Mouse (Mus musculus) right cerebral cortex, adult 2 months (tissue): ENCODE data around the gene Pls1.
A peak's percentile ranks its signal among the peaks of the same experiment; 100 is the strongest.

ENCODE experiments used
- DNase-seq, 2 experiments: peaks; one replicate each; pipeline ENCODE4 v3.0.0; 2021 to 2022; ENCODE audit warnings: low spot score in 2 of 2

Pls1 gene

DNA sequence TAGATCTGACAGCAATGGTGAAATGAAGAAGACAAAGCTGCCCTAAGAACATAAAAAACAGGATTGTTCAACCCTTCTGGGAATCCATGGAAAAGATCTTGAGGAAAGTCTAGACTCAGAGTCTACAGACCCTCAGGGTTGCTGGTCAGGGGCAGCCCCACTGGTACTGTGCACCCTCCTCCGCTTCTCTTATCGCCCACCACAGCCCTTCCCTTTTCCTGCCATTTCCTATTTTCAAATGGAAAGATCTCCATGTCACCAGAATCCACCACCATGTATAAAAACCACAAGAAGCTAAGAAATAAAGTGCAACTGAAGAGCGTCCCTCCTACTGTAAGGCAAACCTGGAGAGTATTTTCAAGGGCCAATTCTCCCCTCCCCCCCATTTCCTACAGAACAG is 41.3 kb downstream of the Pls1 start:
- no peak for DNase-seq

DNA sequence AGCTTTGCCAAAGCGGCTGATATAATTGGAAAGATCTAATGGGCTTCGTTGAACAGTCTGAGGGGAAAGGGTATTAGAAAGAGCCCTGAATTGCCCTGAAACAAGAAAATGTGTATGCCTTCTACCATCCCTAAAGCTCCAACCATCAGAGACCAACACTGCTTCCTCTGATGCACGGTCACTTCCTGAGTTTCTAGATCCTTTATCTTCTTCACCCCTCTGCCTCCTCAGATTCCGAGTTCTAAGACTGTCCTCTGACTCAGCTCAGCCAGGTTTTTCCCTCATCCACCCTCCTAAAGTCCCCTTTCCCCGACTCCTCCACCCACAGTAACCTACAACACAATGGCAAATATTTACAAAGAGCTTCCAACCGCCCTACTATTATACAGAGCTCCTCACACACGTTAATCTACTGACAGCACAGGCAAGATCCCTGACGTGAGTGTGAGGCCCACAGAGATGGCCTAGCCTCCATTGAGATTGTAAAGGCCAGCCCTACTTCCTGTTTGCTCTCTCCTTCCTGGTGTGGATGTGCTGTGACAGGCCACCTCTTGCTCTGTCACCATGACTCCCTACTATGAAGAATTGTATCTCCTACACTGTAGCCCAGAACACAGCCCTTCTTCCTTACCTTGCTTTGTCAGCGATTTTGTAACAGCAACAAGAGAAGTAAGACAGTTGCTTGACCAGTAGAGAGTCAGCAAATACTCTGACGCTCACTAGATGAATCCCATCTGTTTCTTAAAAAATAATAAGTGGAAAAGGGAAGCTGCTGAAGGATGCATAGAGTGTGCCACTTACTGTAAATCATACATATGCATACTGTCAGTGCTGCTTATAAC is 43.3 kb downstream of the Pls1 start:
- DNase-seq: no peak

DNA sequence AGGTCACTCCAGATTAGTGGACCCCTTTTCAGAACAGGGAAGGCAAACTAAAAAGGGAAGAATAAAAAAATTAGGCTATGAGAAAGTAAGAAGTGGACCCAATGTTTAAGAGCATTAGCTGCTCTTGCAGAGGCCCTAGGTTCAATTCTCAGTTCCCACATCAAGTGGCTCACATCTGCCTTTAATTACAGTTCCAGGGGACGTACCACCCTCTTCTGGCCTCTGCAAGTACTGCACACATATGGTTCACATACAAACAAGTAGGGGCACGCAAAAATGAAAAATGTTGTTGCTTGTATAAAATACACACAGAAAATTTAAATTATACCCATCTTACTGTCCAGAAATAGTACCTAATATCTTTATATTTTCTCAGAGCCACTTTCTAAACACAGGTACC is 48.8 kb downstream of the Pls1 start:
- no peak for DNase-seq

DNA sequence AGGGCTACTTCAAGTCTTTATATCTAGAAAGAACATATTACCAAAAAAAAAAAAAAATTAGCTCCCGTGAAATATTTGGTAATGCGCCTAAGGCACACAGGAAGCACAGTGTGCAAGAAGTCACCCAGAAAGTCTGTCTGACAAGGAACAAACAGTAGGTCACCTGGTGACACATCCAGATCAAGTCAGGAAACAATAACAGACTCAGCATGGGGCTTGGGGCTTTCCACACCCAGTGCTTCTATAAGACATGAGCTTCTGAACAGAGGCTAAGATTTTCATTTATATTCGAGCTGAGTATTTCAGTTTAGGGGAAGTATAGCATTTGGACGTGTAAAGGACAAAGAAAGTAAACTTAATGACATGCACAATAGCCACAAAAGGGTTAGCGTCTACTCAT is 49.3 kb downstream of the Pls1 start:
- DNase-seq: no peak

DNA sequence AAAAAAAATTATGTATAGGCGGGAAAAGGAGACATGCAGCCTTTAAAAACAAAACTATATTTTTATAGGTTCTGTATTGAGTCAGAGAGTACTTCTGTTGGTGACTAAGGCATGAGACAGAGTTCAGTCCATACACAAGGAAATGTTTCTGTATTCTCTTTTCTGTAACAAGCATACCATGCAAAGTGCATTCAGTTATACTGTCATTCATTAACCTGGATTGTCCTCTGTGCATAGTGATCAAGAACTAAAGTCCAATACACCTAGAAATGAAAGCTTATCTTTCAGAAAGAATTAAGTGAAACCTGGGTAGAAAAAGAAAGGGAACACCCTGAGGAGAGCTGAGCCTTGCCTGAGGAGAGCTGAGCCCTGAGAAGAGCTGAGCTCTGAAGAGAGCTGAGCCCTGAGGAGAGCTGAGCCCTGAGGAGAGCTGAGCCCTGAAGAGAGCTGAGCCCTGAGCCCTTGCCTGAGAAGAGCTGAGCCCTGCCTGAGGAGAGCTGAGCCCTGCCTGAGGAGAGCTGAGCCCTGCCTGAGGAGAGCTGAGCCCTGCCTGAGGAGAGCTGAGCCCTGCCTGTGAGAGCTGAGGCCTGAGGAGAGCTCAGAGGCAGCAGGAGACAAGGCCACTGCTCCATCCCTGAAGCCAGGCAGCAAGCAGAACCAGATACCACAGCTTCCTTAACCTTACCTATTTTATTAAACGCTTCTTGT is 49.9 kb downstream of the Pls1 start:
- no peak for DNase-seq

DNA sequence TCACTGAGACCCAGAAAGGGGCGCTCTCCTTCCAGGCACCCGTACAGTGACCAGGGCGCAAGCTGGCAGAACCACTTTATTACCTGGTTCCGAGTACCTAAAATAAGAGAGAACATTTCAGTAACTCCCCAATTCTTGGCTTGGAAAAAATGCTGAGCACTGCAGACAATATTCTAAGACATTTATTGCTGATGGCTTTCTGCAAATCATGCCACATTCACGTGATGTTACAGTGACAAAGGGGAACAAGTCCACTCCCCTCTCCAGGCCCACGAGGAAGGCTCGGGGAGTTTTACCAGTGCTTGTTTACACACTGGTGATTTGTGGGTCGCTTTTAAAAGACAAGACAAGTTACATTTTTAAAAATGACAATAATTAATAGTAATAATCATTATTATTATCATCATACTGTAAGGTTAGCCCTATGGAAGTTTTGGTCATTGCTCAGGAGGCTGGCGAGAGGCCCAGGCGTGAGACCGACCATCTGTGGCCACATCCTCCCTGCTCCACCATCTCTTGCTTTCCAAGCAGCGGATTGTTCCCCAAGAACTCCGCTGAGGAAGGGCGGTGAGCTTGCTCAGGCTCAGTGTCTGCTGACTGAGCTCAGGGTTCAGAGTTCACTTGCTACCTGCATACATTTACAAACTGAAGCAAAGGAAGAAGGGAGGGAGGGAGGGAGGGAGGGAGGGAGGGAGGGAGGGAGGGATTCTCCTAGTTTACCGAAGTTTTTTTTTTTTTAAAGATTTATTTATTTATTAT is 50.9 kb downstream of the Pls1 start:
- no peak for DNase-seq

DNA sequence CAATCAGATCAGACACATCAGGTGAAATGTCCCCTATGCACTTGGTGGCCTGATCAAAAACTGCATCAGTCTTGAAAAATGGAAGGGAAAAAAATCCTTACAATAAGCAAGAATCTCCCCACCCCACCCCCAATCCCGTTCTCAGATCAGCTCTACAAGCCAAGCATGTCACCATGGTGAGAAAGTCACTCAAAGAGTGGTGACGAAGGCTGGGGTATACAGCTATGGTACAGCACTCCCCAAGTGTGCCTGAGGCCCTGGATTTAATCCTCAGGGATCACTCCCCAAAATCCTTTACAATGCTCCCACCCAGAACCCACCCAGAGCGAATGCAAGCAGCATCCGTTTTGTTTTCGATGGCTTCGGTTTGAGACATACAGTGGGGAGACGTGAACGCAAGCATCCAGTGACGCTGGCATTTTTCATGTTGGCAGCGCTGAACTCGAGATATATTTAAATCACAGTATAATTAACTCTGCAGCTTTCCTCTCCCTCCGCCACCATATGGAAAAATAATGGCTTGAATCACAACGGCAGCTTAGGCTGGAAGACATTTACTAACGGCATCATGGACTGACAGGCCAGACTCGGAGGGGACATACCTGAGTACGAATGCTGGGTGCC is 60.1 kb downstream of the Pls1 start:
- DNase-seq: peak; percentile 48

DNA sequence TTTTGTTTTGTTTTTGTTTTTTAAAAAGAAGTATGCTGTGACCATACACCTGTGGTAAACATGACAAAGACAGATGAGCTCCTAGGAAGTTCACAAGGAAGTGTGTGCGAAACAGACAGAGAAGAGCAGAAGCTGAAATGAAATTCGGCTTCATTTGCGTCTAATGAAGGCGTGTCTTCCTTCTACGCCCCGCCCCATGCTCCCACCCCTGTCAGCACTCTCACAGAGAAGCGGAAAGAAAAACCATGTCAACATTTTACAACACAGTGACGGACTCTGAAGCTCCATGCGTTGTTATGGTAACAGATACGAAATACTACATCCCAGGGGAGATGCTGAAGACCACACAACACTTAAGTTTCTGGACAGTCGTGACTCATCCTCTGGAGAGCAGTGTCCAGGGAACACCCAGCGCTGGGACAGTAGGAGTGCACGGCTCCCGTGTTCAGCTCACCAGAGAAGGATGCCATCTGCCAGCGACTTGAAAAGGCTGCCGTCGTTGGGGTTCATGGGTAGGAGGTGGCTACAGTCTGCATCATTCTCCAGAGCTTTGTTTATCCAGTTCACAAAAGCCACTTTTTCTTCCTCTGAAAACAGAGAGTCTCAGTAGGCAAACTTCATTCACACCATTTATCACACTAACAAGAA is 61.3 kb downstream of the Pls1 start:
- DNase-seq: peak; percentile 37 to 44

DNA sequence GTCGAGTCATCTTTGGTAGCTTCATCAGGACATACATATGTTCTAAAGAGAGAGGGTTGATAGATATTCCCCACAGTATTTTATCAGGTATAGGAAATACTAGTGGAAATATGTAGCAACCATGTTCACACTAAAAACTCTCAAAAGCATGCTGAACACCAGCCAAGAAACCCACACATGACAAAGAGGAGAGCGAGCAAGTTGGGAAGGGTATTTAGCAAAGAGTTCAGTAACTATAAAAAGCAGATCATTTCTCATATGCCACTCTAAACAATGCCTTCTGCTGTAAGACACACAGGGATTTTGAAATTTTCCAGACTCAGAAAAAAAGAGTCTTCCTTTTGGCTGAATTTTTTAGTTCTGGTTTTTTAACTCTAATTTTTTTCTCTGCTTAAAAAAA is 73.4 kb downstream of the Pls1 start:
- peak in 1 of 2 experiments; percentile 25 for DNase-seq

DNA sequence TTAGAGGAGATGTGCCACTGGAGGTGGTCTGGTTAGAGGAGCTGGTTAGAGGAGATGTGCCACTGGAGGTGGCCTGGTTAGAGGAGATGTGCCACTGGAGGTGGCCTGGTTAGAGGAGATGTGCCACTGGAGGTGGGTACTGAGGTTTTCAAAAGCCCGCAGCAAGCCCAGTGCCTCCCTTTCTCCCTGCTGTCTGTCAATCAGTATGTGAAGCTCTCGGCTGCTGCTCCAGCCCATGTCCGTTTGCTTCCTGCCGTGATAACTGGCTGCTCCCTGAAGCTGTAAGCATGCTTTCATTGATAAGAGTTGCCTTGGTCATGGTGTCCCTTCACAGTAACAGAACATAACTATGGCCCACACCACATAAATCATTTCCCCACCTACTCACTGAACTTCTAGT is 81.9 kb downstream of the Pls1 start:
- DNase-seq: no peak

DNA sequence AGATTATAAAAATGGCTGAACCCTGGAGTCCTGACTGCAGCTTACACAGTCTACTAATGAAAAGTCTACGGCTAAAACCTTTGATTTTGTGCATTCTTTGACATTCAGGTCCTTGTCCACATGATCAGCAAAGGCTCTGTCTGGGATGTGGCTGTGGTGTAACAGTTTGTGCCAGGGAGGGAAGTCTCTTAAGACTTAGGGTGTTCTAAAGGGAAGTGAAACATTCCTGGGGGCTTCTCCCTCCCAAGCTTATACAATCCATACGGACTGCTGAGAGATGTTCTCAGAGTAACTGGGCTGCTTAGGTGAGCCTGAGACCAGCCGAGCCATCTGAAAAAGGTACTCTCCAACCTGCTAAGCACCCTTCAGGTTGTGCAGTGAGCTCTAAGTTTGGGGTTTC is 82.9 kb downstream of the Pls1 start:
- no peak for DNase-seq

DNA sequence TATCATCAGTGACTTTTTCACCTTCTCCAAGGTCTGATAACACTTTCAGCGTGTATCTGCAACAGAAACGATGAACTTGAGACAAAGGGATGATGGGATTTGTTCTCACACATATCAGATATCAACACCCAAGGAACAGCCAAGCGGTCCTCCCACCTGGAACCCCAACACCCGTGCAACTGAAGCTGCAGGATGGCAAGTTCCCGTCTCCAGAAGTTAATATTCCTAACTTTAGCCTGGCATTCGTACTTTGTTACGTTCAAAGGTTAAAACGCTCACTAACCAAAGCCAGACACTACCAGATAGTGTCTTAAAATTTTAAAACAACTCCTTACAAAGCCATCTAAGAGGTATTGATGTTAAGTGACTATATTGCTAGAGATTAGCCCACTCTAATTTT is 83.7 kb downstream of the Pls1 start:
- no peak for DNase-seq

DNA sequence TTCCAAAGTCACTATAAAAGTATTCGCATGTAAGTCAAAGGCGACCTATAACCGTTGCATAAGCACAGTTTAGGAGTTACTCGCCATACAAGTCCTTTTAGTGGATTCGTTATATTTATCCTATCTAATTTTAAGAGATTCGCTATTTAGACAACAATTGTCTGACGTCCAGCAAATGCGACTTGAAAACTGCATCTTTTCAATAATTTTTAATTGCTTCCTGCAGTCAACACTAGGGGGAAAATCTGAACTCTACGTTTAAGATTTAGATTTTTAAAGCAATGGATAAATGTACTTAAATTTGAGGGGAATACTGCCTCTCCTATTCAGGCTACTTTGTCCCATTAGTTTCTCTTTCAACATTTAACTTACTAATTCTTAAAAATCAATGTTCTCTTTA is 94.4 kb downstream of the Pls1 start:
- DNase-seq: no peak

DNA sequence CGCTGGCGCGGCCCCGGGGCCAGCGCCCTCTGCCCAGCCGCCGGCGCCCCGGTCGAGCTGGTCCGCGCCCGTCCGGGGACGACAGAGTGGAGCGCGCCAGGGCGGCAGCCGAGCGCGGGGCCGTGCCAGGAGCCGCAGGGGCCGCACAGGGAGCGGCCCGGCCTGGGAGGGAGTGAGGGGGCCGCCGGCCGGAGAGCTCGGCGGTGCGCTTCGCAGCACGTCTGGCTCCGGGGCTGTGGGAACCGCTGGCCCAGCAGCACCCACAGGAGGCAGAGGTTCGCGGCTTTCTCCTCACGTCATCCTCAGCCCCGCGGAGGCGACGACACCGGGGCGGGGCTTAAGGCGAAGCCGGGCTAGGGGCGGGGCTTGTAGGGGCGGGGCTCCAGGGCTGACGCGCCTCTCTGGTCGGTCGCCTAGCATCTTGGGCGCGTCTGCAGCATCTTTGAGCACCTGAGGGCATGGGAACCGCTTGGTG is 95.0 kb downstream of the Pls1 start, which contains the start of gene Trpc1:
Gene Trpc1 (minus strand): TSS at position 339 of the 475 bp plus-strand sequence.
- peak; percentile 78 to 79 for DNase-seq

DNA sequence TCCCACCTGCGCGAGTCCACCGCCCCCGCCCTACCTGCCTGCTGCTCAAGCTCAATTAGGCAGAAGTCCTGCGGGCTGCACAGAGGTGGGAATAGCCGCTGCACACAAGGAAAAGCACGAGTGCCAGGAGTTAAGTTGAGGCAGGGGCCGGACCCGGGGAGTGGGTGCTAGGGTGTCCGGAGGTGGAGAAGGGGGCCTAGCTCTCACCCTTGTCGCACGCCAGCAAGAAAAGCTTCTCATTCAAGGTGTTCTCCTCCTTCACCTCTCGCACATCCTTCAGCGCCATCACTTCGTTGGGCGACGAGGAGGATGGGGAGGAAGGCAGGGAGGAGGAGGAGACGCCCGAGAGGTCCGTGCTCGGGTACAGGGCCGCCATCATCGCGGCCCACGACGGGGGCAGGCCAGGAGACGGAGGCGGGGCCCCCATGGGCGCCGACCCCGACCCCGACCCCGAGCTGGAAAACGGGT is 95.6 kb downstream of the Pls1 start:
- DNase-seq: peak; percentile 33 to 42

DNA sequence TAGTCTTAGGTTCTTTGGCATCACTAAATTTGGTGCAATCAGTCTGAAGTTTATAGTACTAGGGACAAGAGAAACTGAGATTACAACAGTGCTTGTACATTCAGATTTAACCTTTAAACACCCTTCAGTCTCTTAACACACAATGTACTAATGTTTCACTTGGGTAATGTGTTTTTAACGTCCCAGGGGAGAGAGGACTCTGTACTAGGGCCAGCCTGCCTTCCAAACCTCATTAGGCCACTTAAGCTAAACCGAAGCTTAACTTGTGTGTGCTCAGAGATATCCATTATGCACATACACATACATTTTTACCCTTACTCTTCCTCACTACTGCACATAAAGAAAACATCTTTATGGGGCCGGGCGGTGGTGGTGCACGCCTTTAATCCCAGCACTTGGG is 97.8 kb downstream of the Pls1 start:
- no peak for DNase-seq

DNA sequence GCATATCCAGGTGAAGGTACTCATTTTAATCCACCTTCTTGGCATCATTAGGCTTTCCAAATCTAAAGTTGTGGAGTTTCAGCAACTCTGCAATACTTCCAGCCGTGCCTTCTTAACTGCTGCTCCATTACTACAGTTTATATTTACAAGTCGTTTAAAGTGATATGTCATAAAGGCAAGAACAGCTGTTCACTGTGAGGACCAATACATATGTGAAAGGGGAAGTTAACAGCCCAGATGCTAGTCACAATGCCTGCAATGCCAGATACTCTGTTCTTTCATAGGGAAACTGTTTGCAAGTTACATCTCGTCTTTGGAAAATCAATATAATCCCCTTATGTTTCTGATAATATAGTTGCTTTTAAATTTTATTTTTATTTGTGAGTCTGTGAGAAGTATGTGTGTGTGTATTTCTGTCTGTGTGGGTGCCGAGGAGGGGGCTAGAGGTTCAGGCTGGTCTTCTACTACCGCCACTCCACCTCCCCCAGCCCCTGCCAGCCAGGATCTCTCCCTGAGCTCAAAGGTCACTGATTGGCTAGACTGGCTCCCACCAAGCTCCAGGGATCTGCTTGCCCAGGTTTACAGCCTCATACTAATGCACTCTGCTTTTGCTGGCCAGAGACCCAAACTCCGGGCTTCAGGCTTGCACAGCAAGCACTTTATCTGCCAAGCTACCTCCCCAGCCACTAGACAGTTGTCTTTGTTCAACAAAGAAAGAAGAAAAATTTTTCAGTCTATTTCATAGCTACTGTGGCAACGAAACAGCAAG is 100.1 kb downstream of the Pls1 start:
- no peak for DNase-seq

DNA sequence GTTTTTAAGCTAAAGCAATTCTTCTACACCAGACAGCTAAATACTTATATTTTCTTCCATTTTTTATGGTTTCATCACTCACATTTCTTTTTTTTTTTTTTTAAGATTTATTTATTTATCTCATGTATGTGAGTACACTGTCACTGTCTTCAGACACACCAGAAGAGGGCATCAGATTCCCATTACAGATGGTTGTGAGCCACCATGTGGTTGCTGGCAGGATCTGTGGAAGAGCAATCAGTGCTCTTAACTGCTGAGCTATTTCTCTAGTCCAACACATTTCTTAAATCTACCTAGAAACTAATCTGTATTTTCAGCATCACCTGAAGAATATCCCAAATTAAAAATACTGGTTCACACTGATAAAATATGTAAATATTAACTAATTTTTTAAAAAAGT is 108.9 kb downstream of the Pls1 start:
- DNase-seq: no peak

DNA sequence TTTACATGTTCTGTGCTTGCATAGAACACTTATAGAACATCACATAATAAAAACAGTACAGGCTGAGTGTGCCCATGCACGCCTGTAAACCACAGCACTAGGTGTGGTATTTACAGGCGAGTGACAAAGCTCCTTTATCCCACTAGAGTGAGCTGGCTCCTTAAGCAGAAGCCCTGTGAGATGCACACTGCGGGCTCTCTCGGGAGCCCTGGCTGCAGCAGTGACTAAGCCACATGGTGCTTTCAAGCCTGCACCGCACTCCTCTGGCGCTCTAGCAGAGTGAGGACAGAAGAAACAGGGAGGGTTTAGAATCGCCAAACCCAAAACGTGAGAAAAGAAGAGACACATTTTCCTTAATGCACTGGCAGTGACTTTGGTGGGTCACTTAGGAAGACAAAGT is 132.5 kb downstream of the Pls1 start:
- peak in 1 of 2 experiments; percentile 15 for DNase-seq

DNA sequence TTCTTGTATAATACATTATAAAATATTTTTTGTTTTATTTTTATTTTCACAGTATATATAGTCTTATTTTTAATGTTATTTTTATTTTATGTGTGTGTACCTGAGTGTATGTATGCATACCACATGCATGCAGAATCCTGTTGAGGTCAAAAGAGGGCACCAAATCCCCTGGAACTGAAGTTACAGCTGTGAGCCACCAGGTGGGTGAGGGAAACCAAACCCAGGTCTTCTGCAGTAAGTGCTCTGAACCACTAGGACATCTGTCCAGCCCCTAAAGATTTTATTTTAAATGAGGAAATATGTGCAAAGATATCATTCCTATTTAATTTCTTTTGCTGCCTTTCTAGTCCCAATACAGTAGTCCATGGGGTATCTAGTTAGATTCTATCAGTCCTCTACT is 136.2 kb downstream of the Pls1 start:
- no peak for DNase-seq
